Mouse (Mus musculus) embryonic facial prominence, embryonic 12.5 days (tissue): ENCODE data around the gene Tcirg1. TPM values are rescaled to one million over a fixed set of nuclear protein-coding genes. Genes with fewer than 3 reads are reported as not detected.

Source experiments
- ATAC-seq: fragments of 200-750 bp; cut with Nextera tagmentation; 2 replicates; pipeline ENCODE4 v1.8.0; 2017; ENCODE audit not compliant: insufficient number of reproducible peaks, insufficient read depth, low FRiP score, low TSS enrichment
- H3K27ac ChIP-seq: fragments of 300-500 bp; sonication (generic); 2 replicates; pipeline ENCODE4 v1.5.1; 2016; ENCODE audit warnings: mild to moderate bottlenecking
- H3K27me3 ChIP-seq: fragments of 300-500 bp; sonication (generic); 2 replicates; pipeline ENCODE4 v1.6.1; 2016; ENCODE audit warnings: mild to moderate bottlenecking, moderate library complexity
- H3K36me3 ChIP-seq: fragments of 300-500 bp; sonication (generic); 2 replicates; pipeline ENCODE4 v1.6.1; 2016; ENCODE audit warnings: mild to moderate bottlenecking
- H3K4me1 ChIP-seq: fragments of 300-500 bp; sonication (generic); 2 replicates; pipeline ENCODE4 v1.6.1; 2016
- H3K4me2 ChIP-seq: fragments of 300-500 bp; sonication (generic); replicated peaks from 2 replicates; pipeline ENCODE4 v1.6.1; 2016; ENCODE audit warnings: mild to moderate bottlenecking, moderate library complexity
- H3K4me3 ChIP-seq: fragments of 300-500 bp; sonication (generic); 2 replicates; pipeline ENCODE4 v1.5.1; 2016; ENCODE audit warnings: mild to moderate bottlenecking
- H3K9ac ChIP-seq: fragments of 300-500 bp; sonication (generic); 2 replicates; pipeline ENCODE4 v1.6.1; 2016; ENCODE audit warnings: mild to moderate bottlenecking, moderate library complexity
- H3K9me3 ChIP-seq: fragments of 300-500 bp; sonication (generic); 2 replicates; pipeline ENCODE4 v1.6.1; 2016; ENCODE audit warnings: mild to moderate bottlenecking, moderate library complexity
- WGBS: fragments of 180-500 bp; shearing (Covaris S2); methylation state at CpG from one replicate; pipeline ENCODE4 v1.1.7; 2016; 5-methylcytosine and 5-hydroxymethylcytosine counted together
- polyA plus RNA-seq: library from polyadenylated mRNA; unstranded; fragments of >200 nt; fragmentation: Nextera tagmentation; extraction: Ambion mirVana; gene quantifications from 2 replicates; pipeline ENCODE4 v1.2.1, GENCODE M21; 2016

The Tcirg1 gene
- polyA plus RNA-seq, 1 experiment from 2014 or later: 46.4 TPM

- Histone ChIP-seq H3K9me3 (no peaks in the 10 kb centered on the region), H3K27ac (no peak overlapping the region), H3K27me3 (no peaks in the 10 kb centered on the region), H3K4me1 (0 out of 2 replicates have a peak, but pooled peaks cover 3% of the 10 kb centered on the region), H3K4me3 (no peak overlapping the region), H3K36me3 (peaks cover 19% of the 10 kb centered on the region), H3K9ac (no peak overlapping the region), H3K4me2 (no peak overlapping the region)
- ATAC-seq: no peak
- 76% methylated on average over 2 of the region's 2 CpGs for WGBS
Observed at GRCm38 (mm10) chr19:3862713-3863112, 44.2 kb downstream of the Tcirg1 start.

- 83% methylated on average over 3 of the region's 3 CpGs for WGBS
Observed at GRCm38 (mm10) chr19:3857220-3857619, 49.7 kb downstream of the Tcirg1 start.

GRCm38 (mm10) chr19:3855601-3856000, 51.3 kb downstream of the Tcirg1 start:
- H3K36me3 ChIP-seq: no peaks in the 10 kb centered on the region
- H3K9me3 ChIP-seq: no peaks in the 10 kb centered on the region
- 13% methylated on average over 4 of the region's 4 CpGs for WGBS
- no peak for ATAC-seq
- H3K4me1 ChIP-seq: peaks cover 29% of the 10 kb centered on the region
- H3K4me3 ChIP-seq: no peak overlapping the region
- peak overlapping the region; percentile 23; the same call in 1 of the 2 replicates for H3K4me2 ChIP-seq
- no peaks in the 10 kb centered on the region for H3K27me3 ChIP-seq
- H3K27ac ChIP-seq: peak overlapping the region; percentile 23; the same call in 1 of the 2 replicates
- no peak overlapping the region for H3K9ac ChIP-seq

More at GRCm38 (mm10) chr19:3857220-3857619, 49.7 kb downstream of the Tcirg1 start:
- H3K4me2 ChIP-seq: no peak overlapping the region
- H3K9me3 ChIP-seq: no peaks in the 10 kb centered on the region
- no peak overlapping the region for H3K4me3 ChIP-seq
- no peaks in the 10 kb centered on the region for H3K27me3 ChIP-seq
- H3K27ac ChIP-seq: no peak overlapping the region
- ATAC-seq: no peak
- H3K36me3 ChIP-seq: 0 out of 2 replicates have a peak, but pooled peaks cover 2% of the 10 kb centered on the region
- no peak overlapping the region for H3K9ac ChIP-seq
- H3K4me1 ChIP-seq: peaks cover 26% of the 10 kb centered on the region

- H3K27me3 ChIP-seq: no peaks in the 10 kb centered on the region
- H3K4me2 ChIP-seq: peak overlapping the region; percentile 23; the same call in 1 of the 2 replicates
- WGBS: 70% methylated on average over 6 of the region's 6 CpGs
Observed at GRCm38 (mm10) chr19:3855091-3855490, 51.8 kb downstream of the Tcirg1 start.

GRCm38 (mm10) chr19:3853891-3854290, 53.0 kb downstream of the Tcirg1 start:
- Histone ChIP-seq H3K36me3 (no peaks in the 10 kb centered on the region), H3K27me3 (no peaks in the 10 kb centered on the region), H3K27ac (no peak overlapping the region), H3K4me2 (0 out of 2 replicates have a peak overlapping the region, but pooled peaks have one; percentile 19), H3K4me1 (peaks cover 31% of the 10 kb centered on the region), H3K4me3 (no peak overlapping the region), H3K9me3 (no peaks in the 10 kb centered on the region), H3K9ac (0 out of 2 replicates have a peak overlapping the region, but pooled peaks have one; percentile 15)
- WGBS: 74% methylated on average over 1 of the region's 1 CpGs
- no peak for ATAC-seq

More at GRCm38 (mm10) chr19:3855091-3855490, 51.8 kb downstream of the Tcirg1 start:
- H3K9me3 ChIP-seq: no peaks in the 10 kb centered on the region
- H3K9ac ChIP-seq: no peak overlapping the region
- H3K36me3 ChIP-seq: no peaks in the 10 kb centered on the region
- H3K4me3 ChIP-seq: no peak overlapping the region
- H3K27ac ChIP-seq: peak overlapping the region; percentile 23; the same call in 1 of the 2 replicates
- H3K4me1 ChIP-seq: peaks cover 31% of the 10 kb centered on the region
- no peak for ATAC-seq

- no peak overlapping the region for H3K27ac ChIP-seq
- H3K4me1 ChIP-seq: peaks cover 31% of the 10 kb centered on the region
- peak overlapping the region; percentile 87 for H3K4me3 ChIP-seq
- no peaks in the 10 kb centered on the region for H3K27me3 ChIP-seq
- no peaks in the 10 kb centered on the region for H3K9me3 ChIP-seq
- H3K36me3 ChIP-seq: no peaks in the 10 kb centered on the region
- H3K4me2 ChIP-seq: peak overlapping the region; percentile 52
- no peak overlapping the region for H3K9ac ChIP-seq
- no peak for ATAC-seq
- 94% methylated on average over 10 of the region's 10 CpGs for WGBS
Observed at GRCm38 (mm10) chr19:3853121-3853520, 53.8 kb downstream of the Tcirg1 start.

- Histone ChIP-seq H3K36me3 (no peaks in the 10 kb centered on the region), H3K9me3 (no peaks in the 10 kb centered on the region), H3K9ac (peak overlapping the region; percentile 85), H3K4me3 (peak overlapping the region; percentile 87), H3K27ac (peak overlapping the region; percentile 97), H3K4me2 (peak overlapping the region; percentile 52), H3K27me3 (no peaks in the 10 kb centered on the region), H3K4me1 (peaks cover 31% of the 10 kb centered on the region)
- under 1% methylated on average over 47 of the region's 74 CpGs for WGBS
- ATAC-seq: peak; percentile 22
Observed at GRCm38 (mm10) chr19:3851979-3852681, 54.8 kb downstream of the Tcirg1 start.

- peak; percentile 98 for ATAC-seq
- Histone ChIP-seq H3K4me1 (peaks cover 31% of the 10 kb centered on the region), H3K4me3 (peak within 1 kb of the TSS; percentile 87), H3K27me3 (no peaks in the 10 kb centered on the region), H3K4me2 (peak within 1 kb of the TSS; percentile 52), H3K9me3 (no peaks in the 10 kb centered on the region), H3K27ac (peak within 1 kb of the TSS; percentile 97), H3K36me3 (no peaks in the 10 kb centered on the region), H3K9ac (peak within 1 kb of the TSS; percentile 85)
- WGBS: under 1% methylated on average over 54 of the region's 54 CpGs
Observed at GRCm38 (mm10) chr19:3851502-3851962, 55.4 kb downstream of the Tcirg1 start, which contains the start of gene Chka. Chka (plus strand) TSS chr19:3851773.

- H3K9ac ChIP-seq: peak overlapping the region; percentile 46
- no peaks in the 10 kb centered on the region for H3K9me3 ChIP-seq
- H3K4me3 ChIP-seq: peak overlapping the region; percentile 87
- no peak overlapping the region for H3K27ac ChIP-seq
- 5% methylated on average over 19 of the region's 19 CpGs for WGBS
- H3K4me2 ChIP-seq: peak overlapping the region; percentile 52
- peaks cover 29% of the 10 kb centered on the region for H3K4me1 ChIP-seq
- no peak for ATAC-seq
- H3K36me3 ChIP-seq: no peaks in the 10 kb centered on the region
- H3K27me3 ChIP-seq: no peaks in the 10 kb centered on the region
Observed at GRCm38 (mm10) chr19:3850847-3851469, 56.0 kb downstream of the Tcirg1 start.

GRCm38 (mm10) chr19:3850076-3850475, 56.9 kb downstream of the Tcirg1 start:
- no peaks in the 10 kb centered on the region for H3K9me3 ChIP-seq
- no peak overlapping the region for H3K4me3 ChIP-seq
- no peaks in the 10 kb centered on the region for H3K36me3 ChIP-seq
- no peak for ATAC-seq
- H3K9ac ChIP-seq: no peak overlapping the region
- WGBS: 37% methylated on average over 5 of the region's 5 CpGs
- peaks cover 20% of the 10 kb centered on the region for H3K4me1 ChIP-seq
- no peak overlapping the region for H3K4me2 ChIP-seq
- H3K27ac ChIP-seq: no peak overlapping the region
- no peaks in the 10 kb centered on the region for H3K27me3 ChIP-seq

- peaks cover 16% of the 10 kb centered on the region for H3K4me1 ChIP-seq
- no peaks in the 10 kb centered on the region for H3K9me3 ChIP-seq
- no peak overlapping the region for H3K4me2 ChIP-seq
- H3K27me3 ChIP-seq: no peaks in the 10 kb centered on the region
- H3K9ac ChIP-seq: no peak overlapping the region
- WGBS: 86% methylated on average over 2 of the region's 2 CpGs
- no peaks in the 10 kb centered on the region for H3K36me3 ChIP-seq
- H3K27ac ChIP-seq: no peak overlapping the region
- H3K4me3 ChIP-seq: no peak overlapping the region
- ATAC-seq: no peak
Observed at GRCm38 (mm10) chr19:3849251-3849650, 57.7 kb downstream of the Tcirg1 start.
